Mouse (Mus musculus) right cerebral cortex, postnatal 10 days (tissue): Measurements from ENCODE around the gene March6.

ENCODE experiments used
- DNase-seq, 2 experiments: peaks; one replicate each; pipeline ENCODE4 v3.0.0; 2021; ENCODE audit warnings: low spot score in 2 of 2

Gene March6

GRCm38 (mm10) chr15:31511795-31512194 lies 19.1 kb downstream of the March6 start:
- DNase-seq: no peak

DNA sequence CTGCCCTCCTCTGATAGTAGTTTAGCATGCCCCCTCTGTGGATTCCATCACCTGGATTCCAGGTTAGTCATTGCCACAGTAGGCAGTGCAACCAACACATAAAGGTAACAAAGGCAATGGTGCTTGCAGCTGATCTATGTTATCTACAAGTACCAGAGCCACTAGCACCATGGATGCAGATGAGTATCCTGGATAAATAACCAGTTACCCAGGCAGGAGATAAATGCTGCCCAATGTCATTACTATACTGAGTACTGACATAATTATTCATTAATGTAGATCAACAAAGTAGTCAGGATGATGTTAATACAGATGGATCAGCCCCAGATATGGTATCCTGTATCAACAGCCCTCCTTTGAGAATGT lies 19.5 kb downstream of the March6 start:
- DNase-seq: no peak

GRCm38 (mm10) chr15:31510477-31511405 lies 20.1 kb downstream of the March6 start:
- DNase-seq: no peak

DNA sequence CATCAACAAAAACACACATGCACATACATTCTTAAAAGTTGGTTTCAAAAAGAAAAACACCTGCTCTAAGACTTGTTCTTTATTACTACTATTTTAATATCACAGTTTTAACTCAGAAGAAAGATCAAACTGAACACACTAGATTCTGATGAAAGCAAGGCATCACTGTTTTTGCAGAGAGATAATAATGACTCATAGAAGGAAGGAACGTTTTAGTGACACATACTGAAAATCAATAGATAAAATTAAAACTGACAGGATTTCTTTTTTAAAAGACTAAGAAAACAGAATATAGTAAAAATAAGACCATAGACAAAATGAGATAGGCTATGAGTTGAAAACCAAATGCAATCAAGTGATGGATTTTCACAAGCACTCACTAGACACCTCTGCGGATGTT lies 25.8 kb downstream of the March6 start:
- no peak for DNase-seq

GRCm38 (mm10) chr15:31503447-31503846 lies 27.4 kb downstream of the March6 start:
- no peak for DNase-seq

DNA sequence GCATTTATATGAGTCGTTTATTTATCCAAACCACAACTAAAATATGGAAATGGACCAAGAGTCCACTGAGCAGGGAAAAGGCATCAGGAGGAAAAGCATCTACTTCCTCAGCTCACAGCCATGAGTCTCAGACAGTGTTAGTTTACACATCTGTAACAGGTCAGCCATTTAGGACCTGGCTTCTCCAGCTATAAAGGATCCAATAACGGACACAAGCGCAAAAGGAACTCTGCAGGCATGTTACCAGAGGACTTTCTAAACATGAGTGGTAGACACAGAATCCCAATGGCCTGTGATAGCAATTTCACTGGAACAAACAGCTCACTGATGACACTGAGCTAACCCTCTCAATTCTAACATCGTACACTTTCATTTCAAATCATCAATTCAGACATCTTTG lies 27.9 kb downstream of the March6 start:
- no peak for DNase-seq

- DNase-seq: no peak
Measured at GRCm38 (mm10) chr15:31502313-31502712, 28.5 kb downstream of the March6 start.

DNA sequence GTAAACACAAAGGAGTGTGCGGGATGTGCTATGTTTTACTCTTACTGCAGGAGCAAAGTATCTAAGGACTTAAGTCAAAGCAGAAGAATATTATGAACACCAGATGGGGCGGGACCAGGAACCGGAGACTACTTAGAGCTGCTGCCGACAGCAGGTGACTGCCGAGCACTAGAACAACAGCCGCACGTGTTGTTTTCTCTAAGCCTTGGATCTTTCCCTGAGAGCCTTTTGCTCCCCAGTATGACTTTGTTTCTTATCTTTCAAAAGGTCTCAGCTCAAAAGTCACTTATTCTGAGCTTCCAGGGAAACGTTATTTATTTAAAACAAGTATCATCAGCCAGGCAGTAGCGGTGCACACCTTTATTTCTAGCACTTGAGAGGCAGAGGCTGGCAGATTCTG lies 36.0 kb downstream of the March6 start:
- DNase-seq: no peak

GRCm38 (mm10) chr15:31494310-31494709 lies 36.5 kb downstream of the March6 start:
- no peak for DNase-seq

- no peak for DNase-seq
Measured at GRCm38 (mm10) chr15:31487407-31487806, 43.4 kb downstream of the March6 start.

DNA sequence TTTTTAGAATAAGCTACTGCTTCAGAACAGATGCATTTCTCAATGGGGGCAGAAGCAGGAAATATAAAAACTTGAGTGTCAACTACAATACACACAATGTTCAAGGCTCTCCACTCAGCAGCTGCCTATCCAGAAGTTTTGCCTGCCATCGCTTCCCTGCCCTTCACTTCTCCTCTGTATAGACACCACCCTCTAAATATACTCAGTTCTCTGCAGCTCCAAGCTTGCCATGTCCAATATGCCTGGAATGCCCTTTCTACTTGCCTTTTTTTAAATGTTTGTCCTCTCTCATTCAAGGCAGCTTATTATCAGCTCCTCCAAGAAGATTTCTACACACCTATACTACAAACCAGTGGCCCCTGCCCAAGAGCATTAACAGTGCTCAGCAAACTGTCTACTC lies 54.2 kb downstream of the March6 start:
- no peak for DNase-seq

DNA sequence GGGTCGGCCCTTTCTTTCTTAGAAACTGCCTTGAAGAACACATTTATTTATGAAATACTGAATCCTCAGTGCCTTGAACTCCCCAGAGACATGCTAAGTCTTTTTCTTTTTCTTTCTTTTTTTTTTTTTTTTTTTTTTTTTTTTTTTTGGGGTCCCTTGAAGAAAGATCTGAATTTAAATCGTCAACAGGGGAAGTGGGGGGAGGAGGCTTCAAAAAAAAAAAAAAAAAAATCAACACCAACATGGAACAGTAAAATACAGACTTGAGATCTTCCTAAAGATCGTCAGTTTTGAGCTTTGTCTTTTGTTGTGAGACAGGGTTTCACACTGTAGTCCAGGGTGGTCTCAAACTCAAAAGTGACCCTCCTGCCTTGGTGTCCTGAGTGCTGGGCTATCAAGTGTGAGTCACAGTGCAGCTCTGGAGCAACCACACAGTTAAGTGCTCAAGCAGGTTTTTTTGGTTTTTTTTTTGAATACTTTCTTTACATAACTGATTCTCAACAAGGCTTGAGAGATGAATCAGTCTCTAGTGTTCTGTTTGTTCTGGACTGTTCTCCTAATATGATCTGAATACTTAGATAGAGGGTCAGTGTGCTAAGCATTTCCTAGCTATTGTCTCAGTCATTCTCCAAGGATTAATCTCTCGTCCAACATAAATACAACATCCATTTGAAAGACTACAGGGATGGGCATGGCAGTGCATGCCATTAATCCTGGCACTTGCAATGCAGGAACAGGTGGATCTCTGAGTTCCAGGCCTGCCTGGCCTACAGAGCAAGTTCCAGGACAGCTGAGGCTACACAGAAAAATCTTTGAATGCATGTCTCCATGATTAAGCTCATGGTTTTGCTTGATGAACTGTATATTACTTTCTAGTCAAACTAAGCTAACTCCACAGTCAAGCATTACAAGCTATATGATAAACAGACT lies 57.9 kb downstream of the March6 start:
- DNase-seq: no peak

- no peak for DNase-seq
Measured at GRCm38 (mm10) chr15:31471529-31471928, 59.3 kb downstream of the March6 start.

GRCm38 (mm10) chr15:31469497-31469896 lies 61.4 kb downstream of the March6 start:
- DNase-seq: no peak

- DNase-seq: no peak
Measured at GRCm38 (mm10) chr15:31468806-31469205, 62.0 kb downstream of the March6 start.

DNA sequence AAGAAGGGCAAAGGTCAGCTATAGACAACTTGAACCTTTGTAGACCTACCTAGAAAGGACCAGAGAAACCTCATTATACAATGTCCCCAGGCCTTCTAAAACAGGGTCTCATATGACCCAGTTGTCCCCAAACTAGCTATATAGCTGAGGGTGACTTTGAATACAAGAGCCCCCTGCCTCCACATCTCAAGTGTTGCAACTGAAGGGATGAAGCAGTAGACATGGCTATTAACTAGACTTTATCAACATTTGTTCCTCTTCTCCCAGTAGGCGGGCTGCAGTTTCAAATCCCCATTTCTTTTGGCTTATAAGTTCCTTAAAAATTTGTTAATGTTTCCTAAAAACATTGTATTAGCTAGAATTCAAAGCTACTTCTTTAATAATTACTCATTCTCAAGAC lies 64.1 kb downstream of the March6 start:
- no peak for DNase-seq

DNA sequence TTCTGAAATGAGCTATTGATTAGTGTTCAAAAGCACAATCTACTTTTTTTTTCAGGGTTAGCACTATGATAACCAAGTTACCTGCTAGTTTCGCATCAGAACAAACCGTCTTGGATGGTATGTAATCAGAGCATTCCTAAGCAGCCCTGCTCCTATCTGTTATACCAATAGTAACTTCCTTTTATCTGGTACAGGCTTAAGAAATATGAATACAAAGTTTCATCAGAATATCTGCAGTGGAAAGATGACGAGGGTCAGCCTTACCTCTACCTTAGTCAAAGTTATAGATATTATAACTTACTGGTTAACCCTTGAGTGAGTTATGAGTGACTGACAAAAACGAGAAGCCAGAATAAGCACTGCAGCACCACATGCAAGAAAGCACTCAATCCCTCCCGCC lies 64.6 kb downstream of the March6 start:
- DNase-seq: no peak

DNA sequence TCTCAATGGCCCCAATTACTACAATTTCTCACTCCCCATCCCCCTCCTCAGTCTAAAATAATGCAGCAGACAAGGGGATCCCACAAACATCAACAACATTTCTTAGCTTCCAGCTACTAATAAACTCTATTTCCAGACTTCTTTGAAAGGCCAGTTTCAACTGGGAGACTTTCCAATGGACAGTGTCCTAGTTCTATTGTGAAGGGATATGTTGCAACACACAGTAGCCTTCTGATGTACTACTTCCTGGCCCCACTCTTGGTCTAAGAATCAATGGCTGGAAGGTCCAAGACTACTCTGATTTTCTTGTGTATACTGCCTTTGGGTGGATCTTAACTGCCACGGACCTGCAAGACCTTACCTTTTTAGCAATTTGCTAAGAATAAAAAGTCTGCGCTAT lies 65.0 kb downstream of the March6 start:
- no peak for DNase-seq

GRCm38 (mm10) chr15:31460571-31460970 lies 70.3 kb downstream of the March6 start:
- no peak for DNase-seq

GRCm38 (mm10) chr15:31458081-31458480 lies 72.8 kb downstream of the March6 start:
- DNase-seq: no peak

GRCm38 (mm10) chr15:31456381-31456780 lies 74.5 kb downstream of the March6 start:
- DNase-seq: no peak

DNA sequence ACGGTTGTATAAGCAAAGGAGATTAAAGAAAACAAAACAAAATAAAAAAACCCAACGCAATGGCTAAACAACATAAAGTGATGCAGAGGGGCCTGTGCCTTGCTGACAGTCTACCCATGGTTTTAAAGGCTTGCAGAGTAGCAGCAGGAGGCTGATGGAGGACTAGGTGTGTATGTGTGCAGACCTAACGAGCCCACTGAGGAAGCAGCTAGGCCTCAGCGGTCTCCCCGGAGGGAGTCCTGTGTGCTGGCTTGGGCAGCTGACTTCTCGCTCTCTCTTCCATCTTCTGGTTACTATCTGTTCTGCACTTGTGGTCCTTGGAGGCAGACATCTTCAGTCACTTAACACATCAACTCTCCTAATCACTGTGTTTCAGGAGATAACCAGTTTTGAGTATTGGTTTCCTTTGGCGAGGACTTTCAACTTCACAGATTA lies 76.0 kb downstream of the March6 start:
- no peak for DNase-seq
